Mouse (Mus musculus): ENCODE results near the gene Efl1.

- TF ChIP-seq POLR2A (IDR thresholded peaks at IDR 0.05; ENCODE audit: borderline replicate concordance, extremely low read depth, low read depth, low read length): no peak
- TF ChIP-seq CTCF (IDR thresholded peaks at IDR 0.05; ENCODE audit: insufficient read depth, low read length): no peak
Observed at GRCm38 (mm10) chr7:82625342-82625741, 23.1 kb upstream of the Efl1 start.
